Mouse (Mus musculus) layer of hippocampus, adult 2 months (tissue): ENCODE measurements at regions not wholly inside any gene's neighbourhood (a gene's known extent, or its start where the extent isn't known, plus 50 kb on each side); places are given as distances from the start of the nearest gene placed in this dataset.
A peak's percentile ranks its signal among the peaks of the same experiment; 100 is the strongest.

Experiments used
- DNase-seq, 2 experiments: peaks; one replicate each; pipeline ENCODE4 v3.0.0; 2022; ENCODE audit warnings: low spot score in 2 of 2
- H3K27ac ChIP-seq: fragments of 200-600 bp; 2 replicates; pipeline ENCODE4 v1.8.1; 2022
- H3K4me3 ChIP-seq: fragments of 200-600 bp; 2 replicates; pipeline ENCODE4 v1.8.1; 2022; ENCODE audit warnings: mild to moderate bottlenecking
- CTCF ChIP-seq: fragments of 200-600 bp; conservative IDR thresholded peaks from 2 replicates; pipeline ENCODE4 v1.8.1; 2022; ENCODE audit warnings: antibody characterized with exemption, mild to moderate bottlenecking, moderate library complexity

GRCm38 (mm10) chr3:100359036-100359435, 130.1 kb downstream of the Tent5c start:
- Histone ChIP-seq H3K4me3 (peak overlapping the region; percentile 22), H3K27ac (no peak overlapping the region)
- peak; percentile 51 to 66 for DNase-seq
- peak; percentile 84 for TF ChIP-seq CTCF

- TF ChIP-seq CTCF = no peak
- Histone ChIP-seq H3K27ac (no peak overlapping the region), H3K4me3 (no peak overlapping the region)
- DNase-seq = no peak
Measured at GRCm38 (mm10) chr3:100333478-100333877, 155.6 kb downstream of the Tent5c start.

GRCm38 (mm10) chr3:100318357-100318756, 156.2 kb upstream of the Wdr3 start:
- DNase-seq = no peak
- no peak for TF ChIP-seq CTCF
- Histone ChIP-seq H3K27ac (no peak overlapping the region), H3K4me3 (no peak overlapping the region)

- H3K4me3 ChIP-seq = no peak overlapping the region
- TF ChIP-seq CTCF = no peak
- DNase-seq = no peak
Measured at GRCm38 (mm10) chr3:100287818-100288217, 125.6 kb upstream of the Wdr3 start.

GRCm38 (mm10) chr3:100266976-100267375, 104.8 kb upstream of the Wdr3 start:
- DNase-seq = no peak
- H3K27ac ChIP-seq = no peak overlapping the region
- no peak for TF ChIP-seq CTCF
- H3K4me3 ChIP-seq = no peak overlapping the region

More at GRCm38 (mm10) chr3:100287818-100288217, 125.6 kb upstream of the Wdr3 start:
- H3K27ac ChIP-seq = no peak overlapping the region

GRCm38 (mm10) chr3:100264991-100265390, 102.8 kb upstream of the Wdr3 start:
- no peak for DNase-seq
- Histone ChIP-seq H3K27ac (no peak overlapping the region), H3K4me3 (no peak overlapping the region)
- TF ChIP-seq CTCF = no peak
